Mouse (Mus musculus): ENCODE data around the gene Tex28. TPM values are rescaled to one million over a fixed set of nuclear protein-coding genes. Genes with fewer than 3 reads are reported as not detected.

Gene Tex28
- polyA plus RNA-seq, 1 experiment from 2014 or later = not detected

Other genes starting within 250 kb of the Tex28 start
- gene Arhgap4, start 246.0 kb downstream of the Tex28 start, polyA plus RNA-seq (2016; fragmentation: Nextera tagmentation; extraction: Ambion mirVana) = 2.7 and 3.4 TPM in 2 replicates
- gene Naa10, start 245.9 kb downstream of the Tex28 start, polyA plus RNA-seq (2016; fragmentation: Nextera tagmentation; extraction: Ambion mirVana) = 105 and 118 TPM in 2 replicates
- 19.7 and 20.3 TPM in 2 replicates for gene Renbp, start 237.0 kb downstream of the Tex28 start, polyA plus RNA-seq (2016; fragmentation: Nextera tagmentation; extraction: Ambion mirVana)
- 77.4 and 78.6 TPM in 2 replicates for gene Hcfc1, start 201.5 kb downstream of the Tex28 start, polyA plus RNA-seq (2016; fragmentation: Nextera tagmentation; extraction: Ambion mirVana)
- gene Irak1, start 143.9 kb downstream of the Tex28 start, polyA plus RNA-seq (2016; fragmentation: Nextera tagmentation; extraction: Ambion mirVana) = 53.9 and 58.2 TPM in 2 replicates
- gene Opn1mw, start 40.4 kb downstream of the Tex28 start, polyA plus RNA-seq (2016; fragmentation: Nextera tagmentation; extraction: Ambion mirVana) = not detected in 2 replicates
- 14.9 and 16.7 TPM in 2 replicates for gene Mecp2, start 32.5 kb downstream of the Tex28 start, polyA plus RNA-seq (2016; fragmentation: Nextera tagmentation; extraction: Ambion mirVana)
- 0.10 and 0.18 TPM in 2 replicates for gene Tktl1, start 9.4 kb upstream of the Tex28 start, polyA plus RNA-seq (2016; fragmentation: Nextera tagmentation; extraction: Ambion mirVana)
- 253 and 262 TPM in 2 replicates for gene Flna, start 82.0 kb upstream of the Tex28 start, polyA plus RNA-seq (2016; fragmentation: Nextera tagmentation; extraction: Ambion mirVana)
- 17.0 and 18.2 TPM in 2 replicates for gene Emd, start 86.8 kb upstream of the Tex28 start, polyA plus RNA-seq (2016; fragmentation: Nextera tagmentation; extraction: Ambion mirVana)
- gene Rpl10, start 103.0 kb upstream of the Tex28 start, polyA plus RNA-seq (2016; fragmentation: Nextera tagmentation; extraction: Ambion mirVana) = 520 and 550 TPM in 2 replicates
- gene Taz, start 114.1 kb upstream of the Tex28 start, polyA plus RNA-seq (2016; fragmentation: Nextera tagmentation; extraction: Ambion mirVana) = 80.2 and 85.6 TPM in 2 replicates
- gene Dnase1l1, start 114.5 kb upstream of the Tex28 start, polyA plus RNA-seq (2016; fragmentation: Nextera tagmentation; extraction: Ambion mirVana) = 6.3 and 6.5 TPM in 2 replicates
- 140 and 143 TPM in 2 replicates for gene Atp6ap1, start 129.3 kb upstream of the Tex28 start, polyA plus RNA-seq (2016; fragmentation: Nextera tagmentation; extraction: Ambion mirVana)
- gene Gdi1, start 137.2 kb upstream of the Tex28 start, polyA plus RNA-seq (2016; fragmentation: Nextera tagmentation; extraction: Ambion mirVana) = 697 and 732 TPM in 2 replicates
- gene Fam50a, start 145.2 kb upstream of the Tex28 start, polyA plus RNA-seq (2016; fragmentation: Nextera tagmentation; extraction: Ambion mirVana) = 62.3 and 65.8 TPM in 2 replicates
- 48.6 and 51.8 TPM in 2 replicates for gene Plxna3, start 161.2 kb upstream of the Tex28 start, polyA plus RNA-seq (2016; fragmentation: Nextera tagmentation; extraction: Ambion mirVana)
- 90.1 and 94.4 TPM in 2 replicates for gene Lage3, start 185.8 kb upstream of the Tex28 start, polyA plus RNA-seq (2016; fragmentation: Nextera tagmentation; extraction: Ambion mirVana)
- gene Ubl4a, start 205.4 kb upstream of the Tex28 start, polyA plus RNA-seq (2016; fragmentation: Nextera tagmentation; extraction: Ambion mirVana) = 56.7 and 63.1 TPM in 2 replicates
- 10.1 and 10.5 TPM in 2 replicates for gene Slc10a3, start 205.5 kb upstream of the Tex28 start, polyA plus RNA-seq (2016; fragmentation: Nextera tagmentation; extraction: Ambion mirVana)
- gene Fam3a, start 225.4 kb upstream of the Tex28 start, polyA plus RNA-seq (2016; fragmentation: Nextera tagmentation; extraction: Ambion mirVana) = 32.1 and 33.7 TPM in 2 replicates
- gene Ikbkg, start 225.5 kb upstream of the Tex28 start, polyA plus RNA-seq (2016; fragmentation: Nextera tagmentation; extraction: Ambion mirVana) = 24.2 and 27.7 TPM in 2 replicates

Measured in hindbrain, embryonic 12.5 days (tissue).